14 mouse cellular contexts compared by ENCODE assay signal in the genomic region with DNA sequence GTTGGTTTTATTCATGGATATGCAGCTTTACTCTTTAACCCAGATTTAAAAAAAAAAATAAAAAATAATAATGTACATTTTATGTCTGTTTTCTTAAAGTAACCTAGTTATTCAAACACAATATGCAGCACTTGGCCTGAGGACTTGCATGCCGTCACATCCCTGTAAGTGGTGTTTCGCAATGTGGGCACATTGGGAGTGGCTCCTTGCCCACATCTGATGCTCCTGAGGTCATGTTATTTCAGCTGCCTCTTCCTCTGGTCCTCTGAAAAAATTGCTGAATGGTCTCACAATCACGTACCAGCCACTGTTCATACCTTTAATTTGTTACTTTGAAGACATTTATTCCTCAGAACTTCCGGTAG. TPM values are rescaled to one million over a fixed set of nuclear protein-coding genes. Genes with fewer than 3 reads are reported as not detected.
DNase-seq lines count a peak whose midpoint lies in the region; ATAC-seq lines count a peak whose summit lies in the region.
"Had no signal": no experiment of that assay in that cellular context is flagged by ENCODE, and none has a peak within 500 bp of the region (broad histone marks: within the 10 kb centered on the region; RNA-seq: fewer than 3 reads in every experiment).

No protein-coding gene starts in this region.

- H3K4me3 ChIP-seq in heart, embryonic 10.5 days, result no peak overlapping the region
- H3K4me3 ChIP-seq: erythroblast, embryonic 14.5 days; limb, embryonic 10.5 days; stomach, embryonic 15.5 days had no signal

- no peaks in the 10 kb centered on the region for H3K9me3 ChIP-seq in heart, embryonic 10.5 days
- H3K9me3 ChIP-seq: limb, embryonic 10.5 days; stomach, embryonic 15.5 days had no signal

- WGBS in heart, embryonic 10.5 days, result 86% methylated on average over 4 of the region's 4 CpGs

- H3K4me1 ChIP-seq in heart, embryonic 10.5 days, result peaks cover 13% of the 10 kb centered on the region

- H3K27ac ChIP-seq in heart, embryonic 10.5 days, result no peak overlapping the region
- H3K27ac ChIP-seq: hindbrain, postnatal 0 days; limb, embryonic 10.5 days; liver, embryonic 14.5 days; stomach, embryonic 15.5 days had no signal

- no peaks in the 10 kb centered on the region for H3K27me3 ChIP-seq in heart, embryonic 10.5 days (ENCODE audit: insufficient read depth, poor library complexity, severe bottlenecking)
- H3K27me3 ChIP-seq: stomach, embryonic 15.5 days had no signal

- no peaks in the 10 kb centered on the region for H3K36me3 ChIP-seq in heart, embryonic 10.5 days
- H3K36me3 ChIP-seq: limb, embryonic 10.5 days; stomach, embryonic 15.5 days had no signal

- peak; percentile 51 for DNase-seq in adrenal gland, adult 2 months
- no peak for DNase-seq in adrenal gland, postnatal 4 days (ENCODE audit: low spot score in 2 of 2)
- DNase-seq in heart, postnatal 36 days, result peak; percentile 34 to 38
- no peak for DNase-seq in heart, embryonic 10.5 days (ENCODE audit: low spot score)
- DNase-seq in lung, adult 18-20 months, result peak; percentile 75 to 81

- intact Hi-C loops in heart, postnatal 36 days (cut with DNase I), result loop anchor here (5.0 kb wide), 1 partner anchor 134 kb away; the partner anchor contains the start of gene E130308A19Rik

- ATAC-seq in megakaryocyte, adult 5-6 weeks (ENCODE audit: poor library complexity, severe bottlenecking), result peak; percentile 64
- no peak for ATAC-seq in erythroid progenitor cell, adult 5-6 weeks (replicated peaks; ENCODE audit: low FRiP score, poor library complexity, severe bottlenecking)
- no peak for ATAC-seq in activated CD4-positive, CD25-positive, alpha-beta regulatory T cell, adult 4 months
- ATAC-seq: forebrain, postnatal 0 days; hindbrain, postnatal 0 days had no signal

RNA-seq across cellular contexts. Expression of gene Inip, which starts 40.0 kb away (rescaled TPM):
- total RNA-seq in adrenal gland, adult 2 months (2021), result 10 to 100 TPM; 16.1 to 18.0 TPM
- 5.0 and 6.7 TPM in 2 replicates for polyA plus RNA-seq in adrenal gland, adult 2 months (2012; rRNA removed)
- total RNA-seq in adrenal gland, postnatal 4 days (2021), result 10 to 100 TPM; 21.8 to 24.1 TPM
- total RNA-seq in heart, postnatal 36 days (2021), result 1 to 10 TPM; 8.3 to 8.7 TPM
- 56.9 and 57.5 TPM in 2 replicates for polyA plus RNA-seq in heart, embryonic 10.5 days (2016; fragmentation: Nextera tagmentation; extraction: Ambion mirVana)
- total RNA-seq in megakaryocyte, adult 5-6 weeks (2015), result 41.6 and 49.0 TPM in 2 replicates
- 47.3 and 52.7 TPM in 2 replicates for total RNA-seq in megakaryocyte, adult 5-6 weeks (2017)
- 7.1 and 15.1 TPM in 2 replicates for total RNA-seq in erythroid progenitor cell, adult 5-6 weeks (2015; ENCODE audit: low replicate concordance)
- total RNA-seq in erythroid progenitor cell, adult 5-6 weeks (2017; ENCODE audit: low replicate concordance), result 15.9 and 23.4 TPM in 2 replicates
- polyA plus RNA-seq in activated CD4-positive, CD25-positive, alpha-beta regulatory T cell, adult 4 months (2017; shearing (Covaris generic)), result 10 to 100 TPM; 37.2 to 44.7 TPM

RNA-seq across cellular contexts. Expression of gene Snx30, which starts 44.3 kb away (rescaled TPM):
- 1 to 10 TPM; 5.3 to 6.6 TPM for total RNA-seq in adrenal gland, adult 2 months (2021)
- polyA plus RNA-seq in adrenal gland, adult 2 months (2012; rRNA removed), result 0.90 and 2.4 TPM in 2 replicates
- 10 to 100 TPM; 13.2 to 14.0 TPM for total RNA-seq in adrenal gland, postnatal 4 days (2021)
- total RNA-seq in heart, postnatal 36 days (2021), result 1 to 10 TPM; 5.6 to 6.4 TPM
- polyA plus RNA-seq in heart, embryonic 10.5 days (2016; fragmentation: Nextera tagmentation; extraction: Ambion mirVana), result 5.2 and 8.1 TPM in 2 replicates
- total RNA-seq in megakaryocyte, adult 5-6 weeks (2015), result 16.8 and 17.9 TPM in 2 replicates
- total RNA-seq in megakaryocyte, adult 5-6 weeks (2017), result 28.2 and 29.7 TPM in 2 replicates
- total RNA-seq in erythroid progenitor cell, adult 5-6 weeks (2015; ENCODE audit: low replicate concordance), result 2.2 and 2.5 TPM in 2 replicates
- total RNA-seq in erythroid progenitor cell, adult 5-6 weeks (2017; ENCODE audit: low replicate concordance), result 3.1 and 5.0 TPM in 2 replicates
- polyA plus RNA-seq in activated CD4-positive, CD25-positive, alpha-beta regulatory T cell, adult 4 months (2017; shearing (Covaris generic)), result 1 to 10 TPM; 1.6 to 1.9 TPM

Comparison
In these comparisons a context has a peak if more than half of its experiments do, and no peak if none do; other contexts are left out.
1. DNase-seq: peak in adrenal gland, adult 2 months (single experiment), heart, postnatal 36 days (2 of 2) and lung, adult 18-20 months (2 of 2); none in adrenal gland, postnatal 4 days (0 of 2) and heart, embryonic 10.5 days (single experiment).